Mouse (Mus musculus) brain, embryonic 14.5 days (tissue): Measurements from ENCODE around the gene Med7.

ENCODE experiments used
- CTCF ChIP-seq: fragments of 200-500 bp; IDR thresholded peaks from 2 replicates; pipeline ENCODE4 v1.5.1; 2012; ENCODE audit warnings: inconsistent platforms, mild to moderate bottlenecking, moderate library complexity, borderline replicate concordance; ENCODE audit not compliant: insufficient read depth, insufficient read length; ENCODE audit errors: extremely low read depth
- POLR2A ChIP-seq: fragments of 200-500 bp; IDR thresholded peaks from 2 replicates; pipeline ENCODE4 v1.6.1; 2012; ENCODE audit warnings: mild to moderate bottlenecking, inconsistent platforms, borderline replicate concordance; ENCODE audit not compliant: poor library complexity, insufficient read depth, insufficient read length, severe bottlenecking; ENCODE audit errors: extremely low read depth

- TF ChIP-seq CTCF (no peak), POLR2A (no peak)
Observed at GRCm38 (mm10) chr11:46430123-46430522, 6.6 kb upstream of the Med7 start.
